Mouse (Mus musculus) induced T-regulatory cell, adult 2 months (primary cell): ENCODE measurements around the gene Metrnl.
A peak's percentile ranks its signal among the peaks of the same experiment; 100 is the strongest.

ENCODE experiments used
- DNase-seq: peaks from one replicate; pipeline ENCODE4 v3.0.0-alpha.2; 2012; ENCODE audit warnings: low read depth

Gene Metrnl

DNA sequence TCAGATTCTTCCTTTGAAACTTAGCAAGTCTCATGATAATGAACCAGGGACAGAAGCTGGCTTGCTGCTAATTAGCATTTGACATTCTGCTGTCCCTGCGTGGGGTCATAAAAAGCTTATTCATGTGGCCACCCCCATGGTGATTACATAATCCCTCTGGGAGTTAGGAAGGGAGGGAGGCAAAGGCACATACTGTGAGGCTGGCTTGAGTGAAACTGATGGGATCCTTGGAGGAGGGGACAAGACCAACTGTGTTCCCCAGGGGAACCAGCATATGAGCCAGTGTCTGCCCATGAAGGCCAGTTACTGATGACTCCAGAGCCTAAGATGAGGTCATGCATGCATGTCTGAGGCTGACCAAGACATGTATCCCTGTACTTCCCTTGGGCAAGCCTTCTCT is 33.5 kb downstream of the Metrnl start:
- no peak for DNase-seq

- no peak for DNase-seq
Measured at GRCm38 (mm10) chr11:121738616-121739015, 37.3 kb downstream of the Metrnl start.

DNA sequence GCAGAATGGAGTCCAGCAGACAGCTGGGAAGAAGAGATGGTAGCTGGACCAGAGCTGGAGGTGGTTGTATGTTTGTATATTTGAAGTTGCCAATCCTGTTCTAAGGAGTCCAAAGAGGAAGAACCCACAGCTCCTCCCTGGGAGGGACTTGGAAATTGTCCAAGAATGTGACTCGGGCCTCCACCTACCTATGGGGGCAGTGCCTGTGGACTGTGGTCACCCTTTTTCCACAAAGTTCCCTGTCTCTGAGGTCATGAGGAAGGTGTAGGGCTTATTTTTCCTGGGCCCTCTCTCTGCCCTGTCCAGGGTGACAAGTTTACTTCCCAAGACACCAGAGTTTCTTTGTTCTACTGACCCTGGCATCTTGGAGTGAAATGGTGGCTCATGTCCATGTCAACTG is 39.6 kb downstream of the Metrnl start:
- DNase-seq, result no peak

DNA sequence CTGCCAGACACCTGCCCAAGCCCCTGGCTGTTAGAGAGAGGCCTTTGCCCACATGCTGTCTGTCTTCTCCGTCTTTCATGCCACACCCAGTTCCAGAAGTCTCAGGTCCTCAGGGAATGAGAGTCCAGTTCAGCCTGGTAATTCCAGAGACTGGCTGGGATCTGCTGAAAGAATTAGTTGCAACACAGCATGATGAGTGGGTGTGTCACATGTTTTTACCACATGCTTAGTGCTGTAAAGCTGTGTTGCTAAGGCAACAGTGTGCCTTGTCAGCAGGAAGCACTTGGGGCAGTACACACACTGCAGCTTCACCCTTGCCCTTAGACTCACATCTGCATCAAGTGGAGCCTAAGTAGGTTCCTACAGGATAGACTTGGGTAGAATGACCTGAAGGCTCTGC is 40.1 kb downstream of the Metrnl start:
- DNase-seq, result peak; percentile 49

DNA sequence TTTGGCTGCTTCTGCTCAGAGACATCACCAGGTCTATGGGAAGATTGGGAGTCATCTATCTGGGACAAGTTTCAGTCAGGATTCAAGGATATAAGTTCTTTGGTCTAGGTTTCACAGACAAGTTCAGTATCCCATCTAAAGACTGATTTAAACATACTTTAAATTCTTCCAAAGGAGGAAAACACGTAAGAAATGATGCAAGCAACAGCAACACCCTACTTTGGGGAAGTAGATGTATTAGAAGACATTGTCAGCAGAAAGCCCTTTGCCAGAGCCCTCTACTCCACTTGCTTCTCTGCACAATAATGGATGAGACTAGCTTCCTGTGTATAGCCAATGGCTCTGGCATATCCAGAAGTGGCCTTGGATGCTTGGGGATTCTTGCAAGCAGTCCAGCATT is 41.8 kb downstream of the Metrnl start:
- DNase-seq, result no peak

- peak; percentile 23 for DNase-seq
Measured at GRCm38 (mm10) chr11:121743915-121744628, 42.7 kb downstream of the Metrnl start.

GRCm38 (mm10) chr11:121746941-121747494 is 45.7 kb downstream of the Metrnl start:
- DNase-seq, result no peak

DNA sequence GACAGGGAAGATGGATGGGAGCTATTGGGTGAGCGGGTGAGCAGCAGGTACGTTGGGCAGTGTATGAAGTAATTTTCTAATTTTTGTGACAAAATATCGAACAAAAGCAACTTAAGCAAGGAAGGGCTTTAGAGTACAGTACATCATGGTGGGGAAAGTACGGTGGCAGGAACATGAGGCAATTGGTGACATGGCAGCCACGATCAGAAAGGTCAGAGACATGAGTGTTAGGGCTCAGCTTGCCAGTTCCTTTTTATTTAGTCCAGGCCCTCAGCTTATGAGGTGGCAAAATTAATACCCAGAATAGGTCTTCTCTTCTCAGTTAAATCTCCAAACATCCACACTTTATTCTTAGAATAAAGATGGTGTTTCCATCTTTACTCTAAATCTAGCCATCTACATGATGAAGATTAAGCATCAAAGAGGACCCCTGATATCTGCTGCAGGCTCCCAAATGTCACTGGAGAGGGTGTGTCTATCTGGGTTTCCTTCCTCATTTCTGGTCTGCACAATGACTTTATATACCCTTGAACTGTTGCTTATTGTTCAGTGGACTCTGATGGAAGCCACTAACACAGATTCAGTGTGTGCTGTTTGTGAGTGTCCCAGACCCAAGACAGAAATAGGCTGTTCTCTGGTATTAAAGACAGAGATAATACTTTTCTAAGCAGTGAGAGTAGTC is 46.8 kb downstream of the Metrnl start:
- no peak for DNase-seq
